Mouse (Mus musculus): ENCODE measurements at regions not wholly inside any gene's neighbourhood (a gene's known extent, or its start where the extent isn't known, plus 50 kb on each side); places are given as distances from the start of the nearest gene placed in this dataset.
"Not testable (repeated sequence)": the region's sequence is repeated elsewhere in the genome, so short reads cannot be mapped to it uniquely, and the experiment has no call there.

DNA sequence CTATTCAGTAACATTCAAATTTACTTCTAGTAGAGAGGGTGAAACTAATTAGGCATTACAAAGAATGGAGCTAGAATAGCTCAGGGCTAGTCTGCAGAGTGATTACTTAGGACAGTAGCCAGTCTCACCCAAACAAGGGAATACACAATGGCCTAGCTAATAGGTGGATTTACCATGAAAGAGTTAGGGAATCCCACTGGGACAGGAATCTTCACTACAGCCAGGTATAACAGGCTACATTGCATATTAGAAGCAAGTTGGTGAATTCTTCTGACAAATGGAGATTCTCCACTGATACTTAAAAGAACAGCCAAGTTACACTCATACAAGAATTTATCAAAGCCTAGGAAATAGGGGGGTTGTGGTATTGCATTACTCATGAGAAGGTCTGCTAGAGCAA, 670.2 kb upstream of the Chrm3 start:
- not testable (repeated sequence) for DNase-seq

DNA sequence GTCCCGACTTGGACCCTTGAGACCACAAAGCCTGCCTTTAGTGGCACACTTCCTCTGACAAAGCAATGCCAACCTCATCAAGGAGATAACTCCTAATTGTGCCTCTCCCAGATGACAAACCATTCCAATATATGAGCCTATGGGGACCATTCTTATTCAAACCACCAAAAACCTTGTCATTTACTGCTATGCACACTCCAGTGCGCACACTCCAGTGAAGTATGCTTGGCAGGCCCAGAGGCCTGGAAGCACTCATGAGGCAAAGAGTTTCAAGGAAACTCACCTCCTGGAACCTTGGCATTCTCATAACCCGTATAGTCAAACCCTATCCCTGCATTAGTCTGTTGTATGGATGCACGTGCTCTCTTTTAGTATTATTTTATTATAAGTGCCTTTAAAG, 669.7 kb upstream of the Chrm3 start:
- DNase-seq = no peak

DNA sequence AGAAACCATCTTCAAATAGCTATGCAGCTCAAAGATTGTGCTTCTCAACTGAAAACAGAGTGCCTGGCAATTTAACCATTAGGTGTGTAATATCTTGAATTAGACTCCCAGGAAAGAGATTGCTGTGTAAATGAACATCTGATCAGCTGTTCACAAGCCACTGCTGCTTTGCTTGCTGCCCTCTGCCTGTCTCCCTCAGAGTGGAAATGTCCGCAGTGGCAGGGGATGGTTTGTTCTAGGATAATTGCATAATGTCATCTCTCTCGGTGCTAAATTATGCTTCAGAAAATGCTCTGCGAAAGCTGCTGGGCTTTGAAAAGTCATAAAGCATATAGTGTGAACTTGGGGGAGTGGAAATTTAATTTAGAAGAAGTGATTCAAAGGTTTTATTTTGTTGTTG, 665.3 kb upstream of the Chrm3 start:
- DNase-seq = no peak

DNA sequence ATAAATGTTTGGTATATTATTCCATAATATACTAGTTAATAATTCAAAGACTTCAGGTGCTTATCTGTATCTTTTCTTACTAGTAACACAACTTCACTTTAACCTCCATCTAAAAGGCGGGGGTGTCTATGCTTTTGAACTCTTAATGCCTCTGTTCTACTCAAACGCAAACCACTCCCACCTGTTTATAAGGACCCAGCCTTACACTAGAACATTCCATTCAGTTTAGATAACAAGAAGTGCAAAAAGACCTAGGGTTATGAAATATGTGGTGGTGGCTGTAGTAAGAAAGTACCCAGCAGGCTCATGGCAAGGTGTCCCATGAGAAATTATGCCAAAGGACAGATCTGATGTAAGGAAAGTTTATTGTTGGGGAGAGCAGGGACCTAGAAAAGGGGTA, 663.8 kb upstream of the Chrm3 start:
- DNase-seq = no peak

DNA sequence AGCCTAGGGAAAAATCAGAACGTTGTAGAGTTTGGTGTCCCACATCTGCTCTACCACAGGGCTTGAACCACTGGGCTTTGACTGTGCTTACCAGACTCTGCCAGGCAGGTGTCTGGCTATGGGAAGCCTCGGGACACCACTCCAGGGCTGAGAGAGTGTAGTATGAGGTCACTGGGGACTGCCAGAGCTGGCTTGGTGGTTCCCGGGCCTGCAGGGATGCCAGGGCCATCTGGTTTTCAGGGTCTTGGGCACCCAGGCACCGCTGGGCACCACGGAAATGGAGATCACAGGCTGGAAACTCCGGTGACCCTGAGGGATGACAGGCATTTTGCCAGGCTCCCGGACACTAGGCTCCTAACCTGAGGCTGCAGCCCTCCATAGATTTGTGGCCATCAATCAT, 656.9 kb upstream of the Chrm3 start:
- DNase-seq = no peak

DNA sequence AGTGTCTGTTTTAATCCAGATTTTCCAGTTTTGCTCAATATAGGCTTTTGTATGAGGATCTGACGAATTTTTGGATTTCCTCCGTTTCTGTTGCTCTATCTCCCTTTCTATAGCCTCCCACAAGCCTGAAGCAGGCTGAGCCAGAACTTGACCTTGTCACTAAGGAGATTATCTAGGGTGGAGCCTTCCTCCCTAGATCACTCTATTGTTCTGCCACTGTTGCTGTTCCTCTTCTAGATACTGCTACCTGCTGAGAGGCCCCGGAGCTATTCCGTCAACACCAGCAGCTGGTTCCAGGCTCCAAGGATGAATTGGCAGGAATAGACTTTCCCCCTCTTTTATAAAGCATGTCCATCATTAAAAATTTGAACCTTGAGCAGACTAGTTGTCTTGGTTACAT, 644.7 kb upstream of the Chrm3 start:
- no peak for DNase-seq

DNA sequence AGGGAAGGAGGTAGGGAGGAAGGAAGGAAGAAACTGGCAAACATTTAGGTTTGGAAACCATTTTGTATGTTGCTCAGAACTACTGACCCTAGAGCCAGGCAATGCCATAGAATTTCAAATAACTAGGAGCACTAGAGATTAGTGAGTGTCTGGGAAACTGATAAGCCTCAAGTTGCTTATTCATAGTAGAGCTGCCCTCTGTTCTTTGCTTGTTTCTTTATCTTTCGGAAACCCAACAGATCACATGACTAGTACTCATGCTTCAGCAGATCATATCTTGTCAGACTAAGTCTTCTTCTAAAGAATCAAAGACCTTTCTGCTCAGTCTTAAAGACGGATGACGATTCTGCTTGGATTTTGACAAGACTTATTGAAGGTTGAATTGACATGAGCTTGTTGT, 630.5 kb upstream of the Chrm3 start:
- DNase-seq = no peak

DNA sequence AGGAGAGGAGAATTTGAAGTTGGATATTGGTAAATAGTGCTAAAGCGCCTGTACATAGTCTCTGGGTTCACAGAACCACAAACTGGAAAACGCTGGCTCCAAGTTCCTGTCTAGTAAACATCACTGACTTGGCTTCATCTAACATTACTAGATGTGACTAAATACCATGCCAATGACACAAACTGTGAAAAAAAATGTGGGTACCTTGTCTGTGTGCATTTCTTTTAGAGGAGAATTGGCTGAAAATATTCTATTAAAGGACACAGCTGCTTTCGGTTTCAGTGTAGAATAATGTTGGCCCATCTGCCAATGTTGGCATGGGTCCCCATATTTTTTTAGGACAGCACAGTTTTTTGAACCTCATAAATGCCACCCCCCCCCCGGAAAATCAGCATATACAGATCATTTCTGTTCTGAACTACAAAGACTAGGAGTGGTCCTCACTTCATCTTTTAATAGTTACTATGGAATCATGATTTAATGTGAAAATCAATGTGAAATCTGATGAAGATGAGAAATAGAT, 629.9 kb upstream of the Chrm3 start:
- DNase-seq = no peak

DNA sequence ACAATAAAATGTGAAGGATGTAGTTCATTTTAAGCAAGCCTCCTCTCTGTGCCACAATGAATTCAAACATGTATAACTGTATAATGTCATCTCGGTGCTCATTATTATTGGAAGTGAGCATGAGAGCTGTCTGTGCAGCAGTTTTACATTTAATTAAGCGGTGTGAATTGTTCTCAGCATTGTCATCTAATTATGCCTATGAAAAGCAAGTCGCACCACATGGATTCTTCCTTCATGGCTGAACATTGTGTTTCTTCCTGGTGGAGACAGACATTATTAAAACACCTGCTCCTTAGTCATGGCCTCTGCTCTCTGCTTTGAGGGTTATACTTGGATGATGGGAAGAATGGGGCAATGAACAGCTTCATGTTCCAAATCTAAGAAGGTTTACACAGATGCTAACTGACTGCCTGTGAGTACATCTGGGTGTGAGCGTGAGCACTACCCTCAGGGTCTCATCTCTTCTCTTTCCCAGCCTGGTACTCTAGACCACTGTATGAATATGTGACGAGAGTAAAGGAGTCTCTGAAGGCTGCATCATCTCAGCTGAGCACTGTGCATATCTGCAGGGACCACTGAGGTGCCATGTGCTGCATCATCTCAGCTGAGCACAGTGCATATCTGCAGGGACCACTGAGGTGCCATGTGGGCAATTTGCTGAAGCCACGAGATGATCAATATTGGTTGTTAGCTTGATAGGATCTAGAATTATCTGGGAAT, 628.6 kb upstream of the Chrm3 start:
- DNase-seq = no peak

DNA sequence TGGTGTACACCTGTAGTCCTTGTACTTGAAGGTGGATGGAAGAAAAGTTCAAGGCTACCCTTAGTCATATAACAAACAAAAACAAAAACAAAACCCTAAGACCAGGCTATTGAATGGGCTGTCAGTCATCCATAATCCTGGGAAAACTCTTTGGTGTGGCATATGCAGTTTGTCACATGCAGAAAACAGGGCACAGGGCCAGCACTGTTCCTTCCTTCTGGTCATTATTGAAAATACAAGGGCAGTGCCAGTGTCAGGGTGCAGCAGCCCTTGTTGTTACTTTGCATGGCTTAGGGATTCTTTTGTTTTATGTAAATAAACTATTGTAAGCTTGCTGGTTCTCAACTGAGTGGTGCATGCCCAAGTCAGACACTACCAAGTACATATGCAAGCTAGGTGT, 623.1 kb upstream of the Chrm3 start:
- no peak for DNase-seq

DNA sequence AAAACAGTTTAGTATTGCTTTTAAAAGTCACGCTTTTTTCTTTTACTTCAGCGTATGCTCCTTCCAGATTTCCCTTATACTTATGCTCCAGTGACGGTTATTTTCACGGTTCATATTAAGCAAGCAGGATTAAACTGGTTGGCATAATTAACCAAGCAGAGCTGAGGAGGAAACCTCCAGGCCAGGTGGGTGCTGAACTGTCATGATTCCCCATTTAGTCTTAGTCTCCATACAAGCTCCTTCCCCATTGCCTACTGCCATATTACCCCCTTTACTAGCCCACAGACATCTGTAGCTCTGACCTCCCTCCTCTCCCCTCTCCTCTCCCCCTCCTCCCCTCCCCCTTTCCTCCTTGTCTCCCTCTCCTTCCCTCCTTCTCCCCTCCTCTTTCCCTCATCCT, 621.9 kb upstream of the Chrm3 start:
- DNase-seq = no peak

DNA sequence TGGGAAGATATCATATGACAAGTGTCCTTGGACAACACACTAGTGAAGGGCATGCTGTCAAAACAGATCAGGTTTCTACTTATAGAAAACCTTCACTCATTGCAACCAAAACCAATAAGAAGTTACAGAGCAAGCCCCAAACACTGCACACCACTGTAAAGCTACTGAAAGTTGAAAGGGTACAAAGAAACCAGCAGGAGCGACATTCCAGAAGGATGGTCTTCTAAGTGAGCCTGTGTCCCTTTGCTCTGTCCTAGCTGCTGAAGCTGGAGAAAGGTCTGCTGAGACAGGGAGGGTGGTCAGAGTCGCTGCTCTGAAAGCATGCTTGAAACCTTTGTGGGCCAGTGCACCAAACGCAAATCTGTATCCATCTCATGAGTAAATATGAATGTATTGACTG, 611.3 kb upstream of the Chrm3 start:
- DNase-seq = no peak

DNA sequence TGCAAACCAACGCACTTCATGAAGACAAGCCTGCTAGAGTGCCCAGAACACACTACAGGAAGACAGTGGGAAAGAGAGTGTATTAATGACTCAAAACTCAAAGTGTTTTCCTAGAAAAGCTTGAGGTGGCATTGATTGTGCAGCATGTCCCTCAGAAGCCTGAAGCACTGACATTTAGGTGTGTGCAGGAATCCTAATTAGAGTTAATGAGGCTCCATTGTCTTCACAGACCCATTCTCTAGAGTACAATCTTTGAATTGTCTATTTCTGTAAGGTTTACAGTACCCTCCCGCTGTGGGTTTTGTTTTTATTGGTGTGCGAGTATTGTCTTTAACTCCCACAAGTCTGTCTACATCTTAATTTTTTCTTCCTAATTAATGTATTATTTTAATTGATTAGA, 610.1 kb upstream of the Chrm3 start:
- DNase-seq = no peak

DNA sequence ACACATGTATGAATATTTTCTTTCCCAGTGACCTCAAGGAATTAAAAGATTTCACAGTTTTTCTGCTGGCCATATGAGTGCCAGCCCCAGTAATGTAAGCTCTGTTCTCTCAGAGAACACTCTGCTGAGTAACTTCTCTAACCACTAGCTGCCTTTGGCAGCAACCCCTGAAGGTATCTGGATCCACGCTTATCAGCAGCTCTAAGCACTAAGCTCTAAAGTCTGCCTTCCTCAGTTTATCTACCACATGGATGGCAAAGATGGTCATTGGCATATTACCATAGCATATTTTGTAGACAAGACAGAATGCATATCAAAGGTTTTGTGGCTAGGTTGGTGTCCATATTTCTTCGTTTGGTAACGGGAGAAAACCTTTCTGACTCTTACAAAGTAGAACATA, 592.3 kb upstream of the Chrm3 start:
- no peak for DNase-seq

DNA sequence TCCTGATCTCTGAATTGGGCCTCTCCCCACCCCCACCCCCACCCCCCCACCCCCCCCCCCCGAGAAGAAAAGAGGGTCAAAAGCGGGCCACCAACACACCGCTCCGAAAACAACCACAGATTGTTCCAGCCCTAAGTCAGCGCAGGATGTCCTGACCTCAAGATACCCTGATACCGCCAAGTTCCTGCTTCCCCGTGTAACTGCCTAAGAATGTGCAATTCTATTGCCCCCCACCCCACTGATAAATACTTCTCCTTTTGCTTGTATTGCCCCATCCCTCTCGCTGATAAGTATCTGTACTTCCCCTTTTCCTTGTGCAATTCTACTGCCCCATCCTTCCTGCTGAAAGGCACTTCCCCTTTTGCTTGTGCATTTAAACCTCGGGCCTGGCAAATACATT, 590.0 kb upstream of the Chrm3 start:
- DNase-seq = not testable (repeated sequence)

DNA sequence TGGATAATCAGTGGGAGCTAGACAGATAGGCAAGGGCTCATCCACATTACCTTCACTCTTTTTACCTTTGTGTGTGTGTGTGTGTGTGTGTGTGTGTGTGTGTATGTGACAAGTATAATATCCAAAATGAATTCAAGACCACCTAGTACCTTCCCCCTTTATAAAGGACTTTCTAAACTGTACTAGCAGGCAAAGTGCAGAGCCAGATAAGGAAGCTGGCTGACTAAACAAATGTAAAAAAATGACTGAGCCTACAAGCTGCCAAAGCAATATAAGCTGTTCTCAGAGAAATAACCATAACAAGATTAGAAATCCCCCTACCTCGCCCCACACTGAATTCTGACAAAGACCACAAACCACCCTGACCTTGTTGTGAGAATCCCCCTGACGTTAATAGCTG, 586.8 kb upstream of the Chrm3 start:
- DNase-seq = no peak

DNA sequence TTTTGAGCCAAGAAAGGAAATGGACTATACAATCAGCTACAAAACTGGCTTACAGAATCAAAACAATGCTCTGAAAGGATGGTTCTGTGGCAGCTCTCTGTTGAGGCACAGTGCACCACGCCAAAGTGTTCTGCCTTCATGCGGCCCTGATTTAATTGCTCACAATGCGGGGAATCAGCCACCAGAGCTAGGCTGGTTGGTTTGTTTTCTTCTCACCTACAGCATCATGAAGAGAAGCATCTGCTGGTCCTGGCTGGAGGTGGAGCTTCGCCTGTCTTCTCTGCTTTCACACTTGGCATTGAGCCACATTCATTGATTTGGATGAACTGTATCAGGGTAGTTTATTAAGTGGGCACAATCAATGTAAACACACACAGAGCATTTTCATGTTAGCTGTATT, 583.2 kb upstream of the Chrm3 start:
- DNase-seq = no peak

DNA sequence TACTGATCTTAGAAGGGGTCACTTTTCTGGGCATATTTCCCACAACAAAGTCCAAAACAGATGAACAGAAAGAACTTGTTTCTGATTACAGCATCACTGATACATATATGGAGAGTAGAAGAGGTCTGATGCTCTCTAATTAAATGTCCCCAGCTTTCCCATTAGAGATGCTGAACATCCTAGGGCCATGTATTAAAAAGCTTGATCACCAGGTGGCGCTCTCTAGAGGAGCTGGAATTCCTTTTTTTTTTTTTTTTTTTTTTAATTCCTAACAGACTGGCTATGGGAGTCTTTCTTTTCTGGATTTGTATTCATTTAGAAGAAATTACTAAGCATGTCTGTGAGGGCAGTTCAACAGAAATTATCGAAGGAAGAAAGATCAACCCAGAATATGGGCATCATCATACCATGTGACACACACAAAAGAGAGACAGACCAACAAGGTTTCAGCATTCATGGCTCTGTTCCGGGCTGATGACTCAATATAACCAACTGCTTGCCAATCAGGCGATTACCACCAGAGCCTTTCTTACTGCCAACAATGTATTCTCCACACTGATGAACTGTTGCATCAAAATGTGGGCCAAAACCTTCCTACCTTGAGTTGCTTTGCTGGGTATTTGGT, 581.5 kb upstream of the Chrm3 start:
- peak; percentile 5 to 42 for DNase-seq

DNA sequence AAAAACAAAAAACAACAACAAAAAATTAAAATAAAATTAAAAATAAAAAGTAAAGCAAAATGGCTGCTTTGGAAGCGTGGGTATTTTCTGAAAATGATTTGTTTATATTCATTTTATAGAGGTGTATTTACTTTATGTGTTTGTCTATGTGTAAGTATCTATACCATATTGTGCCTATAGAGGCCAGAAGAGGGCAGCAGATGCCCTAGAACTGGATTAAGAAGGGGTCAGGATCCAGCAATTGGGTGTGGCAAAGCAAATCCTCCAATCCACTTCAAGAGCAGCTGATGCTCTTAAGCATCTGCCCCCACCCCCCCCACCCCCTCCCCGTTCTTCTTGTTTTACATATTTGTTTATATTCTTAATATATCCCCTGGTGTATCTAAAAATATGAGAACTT, 577.6 kb upstream of the Chrm3 start:
- no peak for DNase-seq

DNA sequence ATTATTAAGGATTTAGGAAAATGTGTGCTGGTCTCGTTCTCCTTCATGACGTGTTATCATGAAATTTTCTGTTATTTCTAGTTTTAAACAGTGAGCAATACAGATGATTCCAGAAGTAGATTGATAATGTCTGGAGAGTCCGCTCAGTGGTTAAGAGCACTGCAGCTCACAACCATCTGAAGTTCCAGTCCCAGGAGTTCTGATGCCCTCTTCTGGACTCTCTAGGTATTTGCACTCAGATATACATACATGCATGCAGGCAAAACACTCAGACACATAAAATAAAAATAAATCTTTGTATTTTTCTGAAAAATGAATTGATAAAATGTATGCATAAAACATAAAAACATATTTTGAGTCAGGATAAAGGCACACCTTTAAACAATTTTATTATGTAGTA, 570.1 kb upstream of the Chrm3 start:
- no peak for DNase-seq

DNA sequence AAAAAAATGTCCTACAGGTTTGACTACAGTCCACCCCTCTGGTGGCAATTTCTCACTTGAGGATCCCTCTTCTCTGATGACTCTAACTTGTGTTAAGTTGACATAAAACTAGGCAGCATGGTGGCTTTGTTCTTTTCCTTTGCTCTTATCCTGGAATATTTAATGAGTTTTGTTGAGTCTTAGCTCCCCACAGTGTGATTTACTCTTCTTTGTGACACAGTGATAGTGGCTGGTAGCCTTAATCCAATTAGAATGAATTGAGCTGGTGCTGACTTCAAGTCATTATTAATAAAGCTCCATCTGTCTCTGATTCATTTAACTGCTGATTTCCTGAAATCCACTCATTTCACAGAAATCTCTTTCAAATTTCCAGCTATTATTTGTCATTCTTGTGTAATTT, 553.7 kb upstream of the Chrm3 start:
- DNase-seq = no peak

DNA sequence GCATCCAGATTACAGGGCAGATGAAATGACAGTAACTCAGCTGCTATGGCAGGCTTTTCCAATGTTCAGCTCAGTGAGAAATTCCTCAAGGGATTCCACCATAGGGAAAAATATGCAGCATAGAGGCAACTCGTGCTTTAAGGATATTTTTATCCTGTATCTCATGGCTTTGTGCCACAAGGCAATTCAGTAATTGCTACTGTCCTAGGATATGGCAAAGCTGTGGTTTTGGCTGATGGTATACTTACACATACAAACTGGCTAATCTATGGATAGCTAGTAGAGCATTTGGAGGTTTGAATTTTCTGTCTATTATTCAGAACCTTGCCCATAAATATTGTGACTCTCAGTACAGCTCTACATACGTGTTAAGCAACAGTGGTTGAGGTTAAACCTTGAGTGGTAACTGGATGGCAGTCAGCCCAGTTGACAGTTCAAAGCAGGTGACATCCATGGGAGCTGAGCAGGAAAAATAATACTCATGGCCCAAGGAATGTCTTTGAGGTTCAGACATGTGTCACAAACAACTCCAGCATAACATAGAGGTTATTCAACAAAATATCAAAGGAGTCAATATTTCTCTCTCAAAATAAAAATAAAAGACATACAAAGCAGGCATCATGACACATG, 548.6 kb upstream of the Chrm3 start:
- no peak for DNase-seq

DNA sequence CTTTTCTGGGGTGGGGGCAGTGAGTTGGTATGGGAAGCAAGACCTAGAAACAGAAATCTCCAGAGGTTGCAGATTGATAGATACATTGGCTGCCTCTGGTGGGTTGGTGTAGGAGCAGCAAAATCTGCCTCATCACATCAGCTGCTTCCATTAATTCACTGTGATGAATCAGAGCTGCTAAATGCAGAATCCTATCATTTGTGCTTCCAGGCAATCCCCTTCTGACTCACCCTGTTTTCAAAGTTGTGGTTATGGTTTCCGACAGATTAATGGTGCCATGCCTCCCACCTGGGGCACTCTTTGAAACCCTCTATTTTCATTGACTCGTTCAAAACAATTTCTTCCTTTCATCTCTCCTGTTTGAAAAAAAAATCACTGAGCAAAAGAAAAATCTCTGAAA, 507.2 kb upstream of the Chrm3 start:
- DNase-seq = no peak
